Comparison of ENCODE assay signal across 7 mouse cellular contexts in genomic region chr7:100287748-100288578, GRCm38 (mm10). TPM values are rescaled to one million over a fixed set of nuclear protein-coding genes. Genes with fewer than 3 reads are reported as not detected.
DNase-seq lines count a peak whose midpoint lies in the region; ATAC-seq lines count a peak whose summit lies in the region.

No protein-coding gene starts in this region.

- no peaks in the 10 kb centered on the region for H3K36me3 ChIP-seq in heart, embryonic 15.5 days

- no peaks in the 10 kb centered on the region for H3K27me3 ChIP-seq in heart, embryonic 15.5 days

- H3K4me2 ChIP-seq in heart, embryonic 15.5 days: peak overlapping the region; percentile 65

- peak overlapping the region; percentile 36 for H3K4me3 ChIP-seq in heart, embryonic 15.5 days

- peaks cover 39% of the 10 kb centered on the region for H3K4me1 ChIP-seq in heart, embryonic 15.5 days (replicated peaks)

- H3K27ac ChIP-seq in heart, embryonic 15.5 days: peak overlapping the region; percentile 95

- peak; percentile 94 for DNase-seq in NIH3T3 (ENCODE audit: low read depth)
- DNase-seq in adrenal gland, postnatal 36 days: peak; percentile 79 to 80
- peak; percentile 73 for DNase-seq in kidney, postnatal 14 days
- peak; percentile 78 to 90 for DNase-seq in lung, postnatal 4 days
- DNase-seq in urinary bladder, postnatal 4 days (ENCODE audit: low spot score in 2 of 2): peak; percentile 68 to 77
- no peak for DNase-seq in layer of hippocampus, postnatal 14 days (ENCODE audit: low spot score in 2 of 2)

- peak; percentile 79 for ATAC-seq in heart, embryonic 15.5 days (replicated peaks; ENCODE audit: insufficient number of reproducible peaks, insufficient read depth, low FRiP score, low read depth)

- H3K9me3 ChIP-seq in heart, embryonic 15.5 days (replicated peaks): no peaks in the 10 kb centered on the region

- WGBS in heart, embryonic 15.5 days: 13% methylated on average over 7 of the region's 7 CpGs

- H3K9ac ChIP-seq in heart, embryonic 15.5 days: peak overlapping the region; percentile 45

RNA-seq across cellular contexts. Expression of gene P4ha3, which starts 2.6 kb away (rescaled TPM):
- 1 to 10 TPM; 1.2 to 1.4 TPM for total RNA-seq in adrenal gland, postnatal 36 days (2021)
- 11.8 and 18.9 TPM in 2 replicates for polyA plus RNA-seq in heart, embryonic 15.5 days (2015; fragmentation: Nextera tagmentation; extraction: Ambion mirVana)
- total RNA-seq in layer of hippocampus, postnatal 14 days (2021): 1 to 10 TPM; 5.7 to 7.7 TPM

Comparison
In these comparisons a context has a peak if more than half of its experiments do, and no peak if none do; other contexts are left out.
1. DNase-seq: peak in NIH3T3 (single experiment), adrenal gland, postnatal 36 days (2 of 2), kidney, postnatal 14 days (single experiment), lung, postnatal 4 days (2 of 2) and urinary bladder, postnatal 4 days (2 of 2); none in layer of hippocampus, postnatal 14 days (0 of 2).